Mouse (Mus musculus): ENCODE measurements at regions not wholly inside any gene's neighbourhood (a gene's known extent, or its start where the extent isn't known, plus 50 kb on each side); places are given as distances from the start of the nearest gene placed in this dataset.

DNA sequence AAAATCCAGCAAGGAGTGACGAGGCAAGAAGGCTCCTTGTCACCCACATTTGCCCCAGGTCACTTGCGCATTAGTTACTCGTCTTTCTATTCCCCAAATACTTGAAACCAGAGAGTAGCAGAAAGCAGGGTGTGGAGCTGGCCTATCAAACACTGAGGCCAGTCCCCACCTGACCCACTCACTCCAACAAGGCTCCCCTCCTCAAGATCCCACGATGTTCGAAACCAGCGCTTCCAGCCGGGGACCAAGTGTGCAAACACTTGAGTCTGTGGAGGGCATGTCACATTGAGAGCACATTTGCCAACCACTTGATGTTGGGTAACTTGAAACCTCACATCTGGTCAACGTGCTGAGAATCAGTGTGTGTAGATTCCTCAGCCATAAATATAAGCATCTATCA is 148.4 kb upstream of the Sdk2 start:
- TF ChIP-seq JUND (conservative IDR thresholded peaks at IDR 0.05; ENCODE audit: low read depth, low read length) (no peak), CHD2 (IDR thresholded peaks at IDR 0.05; ENCODE audit: low read length) (no peak), GABPA (IDR thresholded peaks at IDR 0.05; ENCODE audit: insufficient replicate concordance, low read depth, low read length) (no peak), EP300 (IDR thresholded peaks at IDR 0.05; ENCODE audit: low read length) (no peak), CTCF (conservative IDR thresholded peaks at IDR 0.05 in 1 of 2, IDR thresholded peaks at IDR 0.05 in 1 of 2; ENCODE audit: low read depth in 2 of 2, low read length in 2 of 2) (no peak), ZC3H11A (IDR thresholded peaks at IDR 0.05; ENCODE audit: low read depth, low read length) (no peak), USF2 (conservative IDR thresholded peaks at IDR 0.05; ENCODE audit: low read depth, low read length) (no peak), PAX5 (IDR thresholded peaks at IDR 0.05; ENCODE audit: low read length) (no peak), TCF12 (IDR thresholded peaks at IDR 0.05; ENCODE audit: low read depth, low read length) (no peak), POLR2A (IDR thresholded peaks at IDR 0.05; ENCODE audit: low read depth, low read length) (no peak), E2F4 (IDR thresholded peaks at IDR 0.05; ENCODE audit: insufficient replicate concordance, low read depth, low read length) (no peak), SIN3A (IDR thresholded peaks at IDR 0.05; ENCODE audit: low read length) (no peak), USF1 (IDR thresholded peaks at IDR 0.05; ENCODE audit: low read depth, low read length) (no peak), MAFK (IDR thresholded peaks at IDR 0.05; ENCODE audit: insufficient replicate concordance, low read length) (no peak)

Data from CH12.LX (cell line).